26 mouse cellular contexts compared by ENCODE assay signal in genomic region chr10:67350956-67351355, GRCm38 (mm10).
A peak's percentile ranks its signal among the peaks of the same experiment; 100 is the strongest.
DNase-seq lines count a peak whose midpoint lies in the region; ATAC-seq and TF ChIP-seq lines count a peak whose summit lies in the region.
"Had no signal": no experiment of that assay in that cellular context is flagged by ENCODE, and none has a peak within 500 bp of the region (broad histone marks: within the 10 kb centered on the region; RNA-seq: fewer than 3 reads in every experiment).

No protein-coding gene starts in this region.

- H3K4me3 ChIP-seq in lung, embryonic 14.5 days (ENCODE audit: low read depth, low read length), result no peak overlapping the region
- H3K4me3 ChIP-seq: embryonic facial prominence, embryonic 15.5 days; heart, embryonic 15.5 days; hindbrain, embryonic 15.5 days; intestine, embryonic 15.5 days; layer of hippocampus, adult 2 months; limb, embryonic 15.5 days; stomach, embryonic 15.5 days had no signal

- DNase-seq in cerebellum, postnatal 14 days, result peak; percentile 9 to 31
- DNase-seq in cerebellum, adult 9-10 months, result no peak
- peak; percentile 6 for DNase-seq in kidney, adult 9 months
- DNase-seq in kidney, adult 18-20 months, result no peak
- peak; percentile 23 for DNase-seq in lung, embryonic 14.5 days
- DNase-seq in lung, postnatal 25 days (ENCODE audit: low spot score), result no peak
- DNase-seq in kidney, postnatal 36 days, result peak; percentile 27 to 28
- no peak for DNase-seq in layer of hippocampus, adult 9-11 months
- DNase-seq: adrenal gland, postnatal 36 days; cerebellum, adult 11-12 months; cerebellum, postnatal 36 days; embryo, embryonic 11 days; forebrain, postnatal 0 days; gastrocnemius, postnatal 25 days; heart, postnatal 36 days; thymus, postnatal 25 days had no signal

- no peaks in the 10 kb centered on the region for H3K27me3 ChIP-seq in lung, embryonic 14.5 days (ENCODE audit: insufficient read depth, low read length)
- H3K27me3 ChIP-seq: embryonic facial prominence, embryonic 15.5 days; heart, embryonic 15.5 days; hindbrain, embryonic 15.5 days; intestine, embryonic 15.5 days; limb, embryonic 15.5 days; stomach, embryonic 15.5 days had no signal

- H3K4me2 ChIP-seq in lung, embryonic 14.5 days, result no peak overlapping the region
- H3K4me2 ChIP-seq: embryonic facial prominence, embryonic 15.5 days; heart, embryonic 15.5 days; hindbrain, embryonic 15.5 days; intestine, embryonic 15.5 days; limb, embryonic 15.5 days; stomach, embryonic 15.5 days had no signal

- TF ChIP-seq CTCF in lung, embryonic 14.5 days (IDR thresholded peaks at IDR 0.05; ENCODE audit: low read depth), result no peak

- no peak for ATAC-seq in lung, embryonic 14.5 days (ENCODE audit: insufficient read depth)
- ATAC-seq: CD4-positive, CD25-positive, alpha-beta regulatory T cell, adult 4 months; forebrain, postnatal 0 days; intestine, embryonic 15.5 days had no signal

- WGBS in lung, embryonic 14.5 days, result 19% methylated on average over 2 of the region's 2 CpGs

- H3K9ac ChIP-seq in lung, embryonic 14.5 days, result no peak overlapping the region
- H3K9ac ChIP-seq: embryonic facial prominence, embryonic 15.5 days; forebrain, postnatal 0 days; heart, embryonic 15.5 days; hindbrain, embryonic 15.5 days; intestine, embryonic 15.5 days; limb, embryonic 15.5 days; liver, embryonic 14.5 days; stomach, embryonic 15.5 days had no signal

- H3K36me3 ChIP-seq in lung, embryonic 14.5 days (ENCODE audit: insufficient read depth), result no peaks in the 10 kb centered on the region
- H3K36me3 ChIP-seq: embryonic facial prominence, embryonic 15.5 days; heart, embryonic 15.5 days; hindbrain, embryonic 15.5 days; intestine, embryonic 15.5 days; limb, embryonic 15.5 days; stomach, embryonic 15.5 days had no signal

- no peaks in the 10 kb centered on the region for H3K9me3 ChIP-seq in lung, embryonic 14.5 days (ENCODE audit: low read depth, low read length)
- H3K9me3 ChIP-seq: embryonic facial prominence, embryonic 15.5 days; heart, embryonic 15.5 days; hindbrain, embryonic 15.5 days; intestine, embryonic 15.5 days; limb, embryonic 15.5 days; stomach, embryonic 15.5 days had no signal

- H3K4me1 ChIP-seq in lung, embryonic 14.5 days (ENCODE audit: insufficient read depth), result no peaks in the 10 kb centered on the region
- H3K4me1 ChIP-seq: embryonic facial prominence, embryonic 15.5 days; heart, embryonic 15.5 days; hindbrain, embryonic 15.5 days; intestine, embryonic 15.5 days; limb, embryonic 15.5 days; stomach, embryonic 15.5 days had no signal

- no peak overlapping the region for H3K27ac ChIP-seq in lung, embryonic 14.5 days (ENCODE audit: low read depth)
- H3K27ac ChIP-seq: embryonic facial prominence, embryonic 15.5 days; heart, embryonic 15.5 days; hindbrain, embryonic 15.5 days; intestine, embryonic 15.5 days; layer of hippocampus, adult 2 months; limb, embryonic 15.5 days; liver, embryonic 14.5 days; macrophage; stomach, embryonic 15.5 days had no signal

Comparison
In these comparisons a context has a peak if more than half of its experiments do, and no peak if none do; other contexts are left out.
1. DNase-seq: peak in cerebellum, postnatal 14 days (2 of 2), kidney, adult 9 months (single experiment), lung, embryonic 14.5 days (single experiment) and kidney, postnatal 36 days (2 of 2); none in cerebellum, adult 9-10 months (single experiment), kidney, adult 18-20 months (single experiment), lung, postnatal 25 days (single experiment) and layer of hippocampus, adult 9-11 months (single experiment).